Mouse (Mus musculus) natural killer cell, adult 2 months (primary cell): ENCODE measurements around the gene Mrps5.
A peak's percentile ranks its signal among the peaks of the same experiment; 100 is the strongest.
"Not testable (repeated sequence)": the region's sequence is repeated elsewhere in the genome, so short reads cannot be mapped to it uniquely, and the experiment has no call there.

Source experiments
- DNase-seq, 2 experiments: peaks; one replicate each; pipeline ENCODE4 v3.0.0; 2022; ENCODE audit warnings: low spot score in 2 of 2

The Mrps5 gene

DNA sequence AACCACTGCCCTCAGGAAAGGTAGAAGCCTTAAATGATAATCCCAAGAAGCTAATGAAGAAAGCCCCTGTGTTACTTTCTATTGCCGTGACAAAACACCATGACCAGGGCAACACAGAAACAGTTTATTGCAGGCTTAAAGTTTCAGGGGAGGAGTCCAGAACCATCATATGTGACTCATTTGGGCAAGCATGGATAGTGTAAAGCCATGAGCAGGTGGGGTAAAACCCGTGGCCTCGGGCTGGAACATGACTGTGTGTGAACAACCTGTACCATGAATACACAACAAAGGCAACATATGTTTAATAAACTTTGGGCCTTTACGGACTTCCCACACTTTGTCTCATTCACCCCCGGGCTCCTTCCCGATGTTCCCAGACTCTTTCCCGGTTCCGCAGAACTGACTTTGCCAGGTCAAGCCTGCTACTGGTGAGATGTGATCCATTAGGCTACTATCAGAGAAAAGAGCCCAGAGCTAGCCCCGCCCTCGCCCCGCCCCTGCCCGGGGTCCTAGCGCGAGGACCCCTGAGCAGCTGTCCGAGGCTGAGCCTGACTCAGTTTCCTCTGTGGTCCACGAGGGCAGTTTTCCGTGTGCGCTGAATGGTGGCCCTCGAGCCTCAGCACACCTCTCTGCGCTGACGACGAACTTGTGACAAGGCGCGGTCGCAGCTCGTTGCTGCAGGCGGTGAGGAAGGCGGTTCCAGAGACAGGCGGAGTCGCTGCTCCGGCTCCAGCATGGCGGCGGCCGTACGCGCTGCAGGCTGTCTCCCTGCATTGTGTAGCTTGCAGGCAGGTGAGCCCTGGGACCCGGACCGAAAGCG is at the start of gene Mrps5, which contains the start of gene Zfp661:
Gene Mrps5 (plus strand): TSS at position 529 of the 820 bp plus-strand sequence.
Gene Zfp661 (minus strand): TSS at position 401 of the 820 bp plus-strand sequence.
- peak; percentile 84 to 87 for DNase-seq

DNA sequence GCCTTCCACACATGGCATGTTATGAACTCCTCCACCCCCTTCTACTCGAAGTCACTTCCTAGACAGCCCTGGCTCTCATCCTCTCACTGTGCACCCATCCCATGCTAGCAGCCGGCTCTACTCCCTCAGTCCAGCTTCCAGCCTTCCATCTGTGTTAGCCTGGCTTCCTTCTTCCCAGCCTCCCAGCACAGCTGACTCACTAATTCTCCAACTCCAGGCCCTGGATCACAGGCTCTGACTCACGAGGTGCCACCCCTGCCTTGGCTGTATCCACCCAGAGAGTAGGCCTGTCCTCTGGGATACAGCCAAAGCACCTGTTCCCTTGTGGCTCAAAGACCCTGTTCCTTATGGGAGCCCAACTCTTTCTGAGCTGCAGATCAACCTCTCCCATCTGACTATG is 49.5 kb upstream of the Mrps5 start:
- DNase-seq: no peak

DNA sequence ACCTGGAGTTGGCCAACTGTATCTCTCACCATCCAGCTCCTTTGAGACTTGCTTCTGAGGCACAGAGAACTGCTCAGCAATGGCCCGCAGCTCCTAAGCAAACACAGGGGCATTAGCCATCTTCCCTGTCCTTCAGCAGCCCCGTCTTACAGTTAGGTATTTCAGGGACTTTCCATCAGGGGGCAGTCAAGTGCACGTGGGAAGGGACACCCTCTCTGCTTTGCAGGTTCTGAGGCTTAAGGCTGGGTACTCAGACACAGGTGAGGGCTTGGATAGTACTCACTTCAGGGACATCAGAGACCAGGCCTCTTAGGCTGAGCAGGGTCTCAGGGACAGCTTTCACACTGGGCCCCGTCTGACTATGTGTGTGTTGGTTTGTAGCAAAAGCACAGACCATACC is 47.5 kb upstream of the Mrps5 start:
- no peak for DNase-seq

GRCm38 (mm10) chr2:127541185-127541584 is 45.8 kb upstream of the Mrps5 start, which contains the start of gene Prom2:
Gene Prom2, minus strand, starts transcription at chr2:127541467.
- no peak for DNase-seq

DNA sequence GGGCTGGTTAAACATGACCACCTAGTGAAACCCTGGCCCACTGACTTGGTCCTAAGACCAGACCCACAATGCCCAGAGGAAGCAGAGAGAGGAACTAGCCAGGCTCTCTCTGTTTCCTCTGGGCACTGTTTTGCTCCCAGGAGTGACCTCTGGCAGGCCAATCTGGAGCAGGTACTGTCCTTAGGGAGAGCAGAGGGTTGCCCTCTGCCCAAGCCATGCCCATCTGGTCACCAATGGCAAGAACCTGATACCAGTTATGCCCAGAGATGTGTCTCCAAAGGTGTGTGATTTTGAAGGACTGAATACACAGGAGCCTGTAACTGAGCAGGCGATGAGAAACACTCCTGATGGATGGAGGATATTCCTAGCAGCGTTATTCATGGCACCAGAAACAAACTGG is 45.3 kb upstream of the Mrps5 start:
- no peak for DNase-seq

GRCm38 (mm10) chr2:127548342-127549074 is 38.5 kb upstream of the Mrps5 start:
- DNase-seq: no peak

GRCm38 (mm10) chr2:127549711-127550110 is 37.3 kb upstream of the Mrps5 start:
- no peak for DNase-seq

DNA sequence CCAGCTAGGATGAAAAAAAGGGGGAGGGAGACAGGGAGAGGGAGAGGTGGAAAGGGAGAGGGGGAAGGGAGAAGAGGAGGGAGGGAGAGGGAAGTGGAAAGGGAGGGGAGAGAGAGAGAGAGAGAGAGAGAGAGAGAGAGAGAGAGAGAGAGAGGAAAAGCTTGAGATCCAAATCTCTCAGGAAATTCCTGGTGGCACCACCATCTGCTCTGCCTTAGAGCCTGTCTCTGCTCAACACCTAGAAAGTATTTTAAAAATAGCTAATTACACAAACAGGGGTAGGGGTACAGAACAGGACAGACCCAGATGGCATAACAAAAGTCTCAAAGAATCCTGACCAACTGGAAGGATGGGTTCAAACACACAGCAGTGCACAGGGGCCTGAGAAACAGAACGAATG is 36.6 kb upstream of the Mrps5 start:
- no peak for DNase-seq

- no peak for DNase-seq
Observed at GRCm38 (mm10) chr2:127551078-127551477, 35.9 kb upstream of the Mrps5 start.

DNA sequence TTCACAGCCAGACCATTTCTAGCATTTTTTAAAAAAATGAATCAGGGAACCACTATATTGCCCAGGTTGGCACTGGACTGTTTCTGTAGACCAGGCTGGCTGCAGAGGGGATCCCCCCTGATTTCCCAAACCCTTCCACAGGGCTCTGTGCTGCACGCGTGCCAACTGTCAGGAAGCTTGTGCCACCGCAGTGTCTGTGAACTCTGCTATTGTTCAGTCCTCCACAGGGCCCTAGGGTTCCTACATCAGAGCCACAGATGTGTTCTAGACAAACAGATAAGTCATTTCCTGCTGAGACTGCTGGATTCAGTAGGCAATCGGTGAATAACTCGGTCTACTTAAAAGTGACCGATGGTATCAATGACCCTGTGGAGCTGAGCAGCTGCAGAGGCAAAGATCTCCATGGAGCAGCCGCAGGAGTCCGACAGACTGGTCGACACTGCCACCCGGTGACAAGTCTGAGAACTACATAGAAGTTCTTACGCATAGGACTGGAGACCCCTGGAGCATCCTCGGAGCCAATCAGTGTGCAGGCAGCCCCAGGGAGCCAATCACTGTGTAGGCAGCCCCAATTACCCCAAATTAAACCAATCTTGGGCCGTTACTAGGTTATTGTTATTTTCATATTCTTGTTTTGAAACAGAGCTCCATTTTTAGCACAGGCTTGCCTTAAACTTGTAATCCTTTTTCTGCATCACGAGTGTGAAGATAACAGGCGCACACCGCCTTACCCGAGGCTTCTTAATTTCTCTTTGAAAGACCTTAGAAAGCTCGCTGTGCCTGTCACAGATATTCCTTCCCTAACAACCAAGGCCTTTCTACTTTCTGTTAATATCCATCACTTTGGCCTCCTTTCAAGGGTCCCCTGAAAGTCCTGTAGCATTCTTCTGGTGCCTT is 27.7 kb upstream of the Mrps5 start:
- DNase-seq: peak; percentile 64 to 69

DNA sequence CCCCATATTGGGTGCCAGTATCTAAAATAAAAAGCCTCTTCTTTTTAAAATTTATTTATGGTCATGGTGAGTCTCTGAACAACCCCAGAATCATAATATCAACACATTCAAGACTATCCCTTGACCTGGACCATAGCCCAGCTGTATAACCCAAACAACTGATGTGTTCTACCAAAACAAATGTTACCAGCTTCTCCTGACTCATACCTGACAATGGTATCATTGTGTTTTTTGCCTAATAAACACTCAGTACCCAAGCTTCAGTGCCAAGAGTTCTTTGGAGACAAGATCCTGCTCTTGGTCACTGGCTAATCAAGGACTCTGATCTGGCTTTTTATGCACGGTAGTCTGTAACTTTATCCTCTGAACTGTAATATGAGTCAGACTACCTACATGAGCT is 13.7 kb upstream of the Mrps5 start:
- DNase-seq: no peak

DNA sequence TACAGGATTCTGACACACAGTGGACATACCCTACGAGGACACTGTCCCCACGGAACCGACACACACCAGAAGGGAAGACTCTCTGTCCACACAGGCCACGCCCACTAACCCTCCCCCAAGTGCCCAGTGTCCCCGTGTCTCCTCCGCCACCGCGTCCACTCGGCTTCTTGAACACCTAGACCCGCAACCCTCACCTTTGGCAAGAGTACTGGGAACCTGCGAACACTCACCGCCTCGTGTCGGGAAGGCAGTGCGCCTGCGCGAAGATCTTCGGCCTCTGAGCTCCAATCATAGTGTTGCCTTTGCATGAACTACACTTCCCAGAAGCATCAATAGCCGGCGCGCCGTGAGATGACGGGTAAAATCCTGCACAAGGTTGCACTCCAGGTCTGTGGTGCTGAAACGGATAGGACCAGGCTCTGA is 2.6 kb upstream of the Mrps5 start:
- peak; percentile 83 to 89 for DNase-seq

DNA sequence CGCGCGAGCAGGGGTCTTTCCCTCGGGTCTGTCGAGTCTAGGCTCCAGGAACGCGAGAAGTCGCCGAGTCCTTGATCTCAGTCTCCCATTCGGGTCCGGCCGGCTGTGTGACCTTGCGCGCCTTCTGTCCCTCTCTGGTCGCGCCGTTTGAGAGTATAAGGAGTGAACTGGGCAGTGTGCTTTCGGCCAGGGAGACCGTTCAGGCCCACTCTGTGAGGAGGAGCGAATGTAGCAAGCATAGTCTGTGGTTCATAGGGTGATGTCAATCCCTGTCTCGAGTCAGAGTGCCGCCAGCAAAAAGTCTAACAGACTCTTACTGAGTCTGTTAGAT is 457 bp downstream of the Mrps5 start:
- DNase-seq: no peak

DNA sequence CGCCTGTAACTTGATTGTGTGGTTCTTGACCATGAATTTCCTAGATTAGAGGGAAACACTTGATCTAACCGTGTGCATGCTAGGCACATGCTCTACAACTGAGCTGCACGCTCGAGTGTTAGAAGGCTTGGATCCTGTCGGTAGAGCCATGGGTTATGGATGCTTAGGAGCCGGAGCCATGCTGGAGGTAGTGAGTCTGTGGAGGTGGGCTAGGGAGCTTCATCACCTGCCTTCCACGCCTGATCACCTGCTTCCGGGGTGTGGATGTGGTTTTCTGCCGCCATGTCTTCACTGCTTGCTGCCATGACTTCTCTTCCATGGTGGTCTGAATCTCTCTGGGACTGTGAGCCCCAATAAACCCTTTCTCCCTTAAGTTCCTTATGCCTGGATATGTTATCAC is 1.9 kb downstream of the Mrps5 start:
- no peak for DNase-seq

- DNase-seq: peak; percentile 42 to 49
Observed at GRCm38 (mm10) chr2:127590204-127590603, 3.2 kb downstream of the Mrps5 start.

DNA sequence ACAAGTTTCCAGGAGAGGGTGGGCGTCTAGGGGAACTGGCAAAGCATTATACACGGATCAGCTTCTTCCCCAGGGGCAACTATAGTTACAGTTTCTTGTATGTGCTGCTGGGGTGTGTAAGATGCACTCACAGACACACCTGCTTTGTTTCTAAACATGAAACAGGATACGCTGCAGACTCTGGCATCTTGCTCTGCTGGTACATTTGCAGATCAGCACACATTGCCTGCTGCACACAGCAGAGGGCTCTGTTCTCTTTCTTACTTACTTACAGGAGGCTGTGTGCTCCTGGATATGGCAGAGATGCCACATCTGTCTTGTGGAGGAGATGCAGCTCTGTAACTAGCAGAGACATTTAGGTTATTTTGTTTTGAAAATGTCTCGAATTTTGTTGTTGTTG is 3.8 kb downstream of the Mrps5 start:
- DNase-seq: peak in 1 of 2 experiments; percentile 18

DNA sequence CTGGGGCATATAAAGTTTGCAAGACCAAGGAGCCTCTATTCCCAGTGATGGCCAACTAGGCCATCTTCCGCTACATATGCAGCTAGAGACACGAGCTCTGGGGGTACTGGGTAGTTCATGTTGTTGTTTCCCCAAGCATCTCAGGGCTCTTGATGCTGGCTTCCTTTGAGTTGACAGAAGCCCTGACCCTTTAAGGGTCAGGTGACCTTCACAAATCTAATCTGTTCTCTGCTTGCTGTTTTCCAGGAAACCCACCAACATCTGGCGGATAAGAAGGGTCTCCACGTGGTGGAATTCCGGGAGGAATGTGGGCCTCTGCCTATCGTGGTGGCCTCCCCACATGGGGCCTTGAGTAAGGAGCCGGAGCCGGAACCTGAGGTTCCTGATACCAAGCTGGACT is 16.4 kb downstream of the Mrps5 start:
- not testable (repeated sequence) for DNase-seq

GRCm38 (mm10) chr2:127605203-127605602 is 18.2 kb downstream of the Mrps5 start:
- no peak for DNase-seq

DNA sequence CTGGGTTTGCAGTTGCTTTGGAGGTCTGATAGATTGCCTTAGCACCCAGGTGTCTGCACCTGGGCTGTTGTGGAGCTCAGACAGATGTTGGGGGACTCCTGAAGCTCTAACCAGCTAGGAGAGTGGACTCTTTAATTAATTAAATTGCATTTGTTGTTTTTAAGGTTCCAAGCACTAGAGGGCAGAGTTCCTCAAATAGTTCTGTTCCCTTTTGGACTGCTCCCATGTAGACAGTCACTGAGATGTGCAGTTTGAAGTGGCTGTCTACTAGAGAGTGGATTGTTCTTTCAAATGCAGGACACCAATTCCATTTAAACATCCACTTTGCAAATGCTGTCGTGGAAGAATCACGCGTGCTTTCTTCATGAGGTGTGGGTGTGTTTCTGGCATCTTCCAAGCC is 21.2 kb downstream of the Mrps5 start:
- DNase-seq: no peak

DNA sequence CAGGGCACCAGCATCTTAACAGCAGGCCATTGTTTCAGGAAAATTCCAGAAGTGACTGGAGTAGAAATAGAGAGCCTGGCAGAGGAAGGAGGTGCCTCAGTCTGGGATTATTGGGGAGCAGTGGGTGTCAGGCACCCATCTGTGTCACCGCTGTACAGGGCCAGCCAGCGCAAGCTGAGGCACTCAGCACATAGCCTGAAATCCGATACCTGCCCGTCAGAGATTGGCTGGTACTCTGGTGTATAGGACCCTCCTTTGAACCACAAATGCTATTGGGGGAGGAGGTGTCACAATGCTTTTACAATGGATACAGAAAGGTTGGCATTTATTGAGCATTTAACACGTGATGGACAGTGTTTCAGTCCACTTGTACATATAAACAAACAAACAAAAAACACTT is 22.0 kb downstream of the Mrps5 start:
- no peak for DNase-seq

DNA sequence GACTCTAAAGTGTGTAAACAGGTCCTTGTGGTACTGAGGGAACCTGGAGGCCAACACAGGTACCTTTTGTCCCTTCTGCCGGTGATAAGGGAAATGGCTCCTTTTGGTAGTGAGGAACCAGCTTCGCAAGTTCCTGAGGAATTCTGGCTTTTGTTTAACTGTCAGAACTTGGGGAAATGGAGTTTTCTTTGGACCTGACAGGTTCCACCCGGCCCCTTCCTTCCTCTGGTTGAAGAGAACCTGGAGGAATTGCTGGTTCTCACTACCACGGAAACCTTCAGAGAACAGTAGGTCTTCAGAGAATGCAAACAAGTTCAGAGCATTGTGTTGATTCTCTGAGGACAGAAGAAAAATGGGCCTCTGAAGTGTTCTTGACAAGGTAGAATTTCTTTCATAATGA is 24.4 kb downstream of the Mrps5 start:
- DNase-seq: no peak

- DNase-seq: no peak
Observed at GRCm38 (mm10) chr2:127612288-127612687, 25.3 kb downstream of the Mrps5 start.
